Mouse (Mus musculus) CD8-positive naive resting alpha-beta T cell, adult 2 months (primary cell): ENCODE data around the gene Gbgt1.
"Not testable (repeated sequence)": the region's sequence is repeated elsewhere in the genome, so short reads cannot be mapped to it uniquely, and the experiment has no call there.

Source experiments
- DNase-seq, 2 experiments: peaks; one replicate each; pipeline ENCODE4 v3.0.0; 2022; ENCODE audit warnings: low read depth in 2 of 2, low spot score in 2 of 2

Gene Gbgt1

DNA sequence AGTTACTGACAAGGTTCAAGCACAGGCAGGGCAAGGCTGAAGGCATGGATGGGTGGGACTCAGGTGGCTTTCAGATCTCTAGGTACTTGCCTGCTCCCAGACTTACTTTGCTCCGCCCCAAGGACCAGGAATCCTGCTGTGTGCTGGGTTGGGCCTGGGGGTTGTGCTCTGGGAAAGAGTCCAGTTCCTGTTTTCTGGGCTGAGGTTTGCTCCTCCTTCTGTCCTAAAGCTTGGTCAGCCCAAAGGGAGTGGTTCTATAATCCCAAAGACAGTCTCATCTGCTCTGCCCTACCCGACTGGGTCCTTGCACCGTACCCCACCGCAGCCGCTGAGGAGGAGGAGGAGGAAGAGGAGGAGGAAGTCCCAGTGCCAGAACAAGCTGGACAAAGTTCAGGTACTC, at the start of gene Gbgt1:
TSS of gene Gbgt1 (plus strand) at position 221 of the 400 bp plus-strand sequence.
- no peak for DNase-seq

DNA sequence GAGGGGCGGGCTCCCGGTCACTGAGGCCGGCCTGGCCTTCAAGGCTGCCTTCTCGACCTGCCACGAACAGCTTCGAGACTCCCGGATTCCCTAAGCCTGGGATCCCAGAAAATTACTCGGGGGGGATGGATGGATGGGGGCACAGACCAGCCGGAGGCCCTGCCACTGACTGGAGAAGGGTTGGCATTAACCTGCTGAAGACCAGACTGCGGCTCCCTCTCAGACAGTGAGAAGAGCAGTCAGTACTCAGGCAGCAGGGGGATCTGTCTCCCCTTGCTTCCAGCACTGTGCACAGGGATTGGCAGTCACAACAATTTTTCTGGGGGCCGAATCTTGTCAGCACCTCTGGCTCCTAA, 49.4 kb upstream of the Gbgt1 start:
- no peak for DNase-seq

DNA sequence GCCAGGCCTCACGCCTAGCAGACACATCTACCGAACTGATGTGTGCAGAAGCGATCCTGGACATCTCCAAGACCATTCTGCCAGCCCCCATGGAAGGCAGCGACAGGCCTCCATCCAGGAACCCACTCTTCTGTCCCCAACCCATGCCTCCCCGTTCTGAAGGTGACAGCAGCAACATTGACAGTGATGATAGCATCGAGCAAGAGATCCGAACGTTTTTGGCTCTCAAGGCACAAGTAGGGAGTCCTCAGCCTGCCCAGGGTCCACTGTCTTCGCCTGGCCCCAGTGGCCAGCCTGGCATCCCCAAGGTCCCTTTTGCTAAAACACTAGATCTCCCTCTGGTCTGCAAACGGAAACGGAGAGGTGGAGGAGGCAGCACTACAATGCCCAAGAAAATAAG, 45.0 kb upstream of the Gbgt1 start:
- DNase-seq, result no peak

DNA sequence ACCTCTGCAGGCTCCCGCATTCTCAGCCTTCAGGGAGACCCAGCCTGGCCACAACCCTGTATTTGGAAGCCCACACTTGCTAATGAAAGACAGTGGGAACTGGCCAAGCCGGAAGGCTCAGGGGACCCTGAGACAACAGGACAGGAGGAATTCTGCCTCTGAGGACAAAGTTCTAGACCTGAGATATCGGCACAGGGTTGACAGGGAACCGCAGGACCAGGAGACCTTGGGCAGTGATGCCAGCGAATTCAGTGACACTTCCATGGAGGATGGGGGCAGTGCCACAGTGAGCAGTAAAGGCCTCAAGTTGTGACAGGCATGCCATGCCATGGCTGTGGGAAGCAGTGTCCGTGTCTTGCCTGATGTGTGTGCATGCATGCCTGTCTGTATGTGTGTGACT, 43.2 kb upstream of the Gbgt1 start:
- no peak for DNase-seq

DNA sequence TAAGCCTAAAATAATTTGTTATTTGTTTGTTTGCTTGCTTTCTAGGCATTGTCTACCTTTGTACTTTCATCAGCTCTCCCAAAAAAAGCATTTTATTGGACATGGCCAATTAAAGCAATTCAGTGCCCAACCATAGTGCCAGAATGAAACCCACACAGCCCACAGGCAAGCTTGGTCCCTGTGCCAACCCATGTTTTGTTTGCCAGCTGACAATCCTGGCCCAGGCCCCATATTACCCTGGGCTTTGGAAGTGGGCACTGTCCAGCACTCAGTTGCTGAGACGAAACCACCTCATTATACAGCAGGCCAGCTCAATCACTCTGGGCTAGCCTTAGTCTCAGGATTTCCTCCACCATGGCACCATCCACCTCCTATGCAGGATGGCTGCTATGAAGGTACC, 40.1 kb upstream of the Gbgt1 start:
- no peak for DNase-seq

DNA sequence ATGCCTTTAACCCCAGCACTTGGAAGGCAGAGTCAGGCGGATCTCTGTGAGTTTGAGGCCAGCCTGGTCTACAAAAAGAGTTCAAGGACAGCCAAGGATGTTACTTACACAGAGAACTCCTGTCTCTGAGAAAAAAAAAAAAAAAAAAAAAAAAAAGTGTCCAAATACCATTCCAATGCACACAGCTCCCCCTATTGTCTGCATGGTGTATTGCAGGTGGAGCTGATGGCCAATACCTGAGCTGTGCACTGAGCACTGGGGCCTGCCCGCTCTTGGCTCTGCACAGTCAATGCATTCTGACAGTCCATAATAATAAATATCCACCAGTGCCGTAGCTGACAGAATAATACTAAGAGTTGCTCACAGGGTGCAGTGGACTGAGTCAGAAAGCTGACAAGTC, 32.8 kb upstream of the Gbgt1 start:
- peak; percentile 63 to 70 for DNase-seq

DNA sequence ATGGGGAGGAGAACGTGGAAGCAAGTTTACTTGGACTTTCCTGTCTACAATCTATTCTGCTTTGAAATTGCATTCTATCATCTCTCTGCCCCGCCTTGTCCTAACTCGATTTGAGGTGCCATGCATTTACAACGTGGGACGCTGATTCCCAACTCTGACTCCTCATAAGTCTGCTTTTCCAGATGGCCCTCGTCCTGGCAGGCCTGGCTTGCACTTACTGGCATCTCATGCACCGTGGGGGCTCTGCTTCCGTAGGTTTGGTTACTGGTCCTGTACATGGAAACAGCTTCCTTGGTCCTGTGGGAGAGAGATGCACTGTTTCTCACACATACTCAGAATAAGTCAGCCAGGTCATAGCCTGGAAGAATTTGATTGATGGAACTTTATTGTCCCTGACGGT, 31.8 kb upstream of the Gbgt1 start:
- no peak for DNase-seq

DNA sequence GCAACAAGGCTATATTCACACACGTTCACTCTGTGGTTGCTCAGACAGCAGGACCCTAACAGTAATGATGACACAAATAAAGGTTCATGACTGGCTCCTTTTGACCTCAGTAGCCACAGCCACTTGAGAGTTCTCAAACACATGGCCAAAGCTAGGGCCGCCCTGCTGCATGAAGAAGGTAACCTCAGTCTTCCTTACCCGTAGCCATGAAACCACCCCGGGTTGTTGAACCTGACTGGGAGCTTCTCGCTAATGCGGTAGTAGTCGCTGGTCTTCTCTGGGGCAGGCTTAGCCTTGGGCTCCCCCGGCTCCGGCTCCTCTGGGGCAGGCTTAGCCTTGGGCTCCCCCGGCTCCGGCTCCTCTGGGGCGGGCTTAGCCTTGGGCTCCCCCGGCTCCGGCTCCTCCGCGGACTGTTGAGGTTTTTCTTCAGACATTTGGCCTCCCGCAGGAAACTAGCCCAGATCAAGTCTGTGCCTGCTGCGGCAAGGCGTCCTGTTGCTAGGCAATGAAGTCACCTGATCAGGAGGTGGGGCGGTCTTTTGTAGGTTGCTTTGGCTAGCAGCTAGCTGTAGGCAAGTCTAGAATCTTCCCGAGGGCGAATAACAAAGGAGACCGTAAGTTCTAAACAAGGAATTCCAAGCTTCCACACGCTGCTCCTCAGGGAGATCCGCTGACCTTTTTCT, 30.7 kb upstream of the Gbgt1 start, which contains the start of gene 1700007K13Rik:
TSS of gene 1700007K13Rik (minus strand) at position 497 of the 683 bp plus-strand sequence.
- DNase-seq, result peak in 1 of 2 experiments; percentile 50

DNA sequence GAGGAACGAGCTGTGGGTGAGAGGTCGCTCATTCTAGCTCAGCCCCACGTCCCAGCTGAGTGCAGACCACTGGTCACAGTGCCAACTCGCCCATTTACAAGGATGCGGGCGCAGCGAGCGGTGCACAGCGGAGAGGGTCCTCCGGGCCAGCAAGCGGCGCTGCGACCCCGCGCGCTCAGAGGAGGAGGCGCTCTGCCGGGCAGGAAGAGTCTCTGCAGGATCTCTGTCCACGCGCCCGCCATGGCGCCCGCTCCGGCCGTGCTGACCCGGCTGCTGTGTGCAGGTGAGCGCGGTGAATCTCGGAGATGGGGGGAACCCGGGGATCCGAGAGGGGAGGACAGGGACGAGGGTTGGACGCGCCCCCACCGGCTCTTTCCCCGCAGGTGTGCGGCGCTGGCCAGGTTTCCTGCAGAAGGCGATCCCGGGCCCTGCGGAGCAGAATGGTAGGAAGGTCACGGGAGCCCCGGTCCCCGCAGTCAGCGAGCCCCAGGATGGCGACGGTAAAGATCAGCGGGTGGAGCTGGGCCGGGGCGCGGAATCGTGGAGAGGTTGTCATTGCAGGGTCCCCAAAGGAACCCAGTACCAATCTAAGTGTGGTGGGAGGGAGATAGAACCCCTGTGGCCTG, 28.7 kb upstream of the Gbgt1 start, which contains the start of gene Mrps2:
TSS of gene Mrps2 (plus strand) at position 207 of the 626 bp plus-strand sequence.
- DNase-seq, result peak; percentile 72 to 78

DNA sequence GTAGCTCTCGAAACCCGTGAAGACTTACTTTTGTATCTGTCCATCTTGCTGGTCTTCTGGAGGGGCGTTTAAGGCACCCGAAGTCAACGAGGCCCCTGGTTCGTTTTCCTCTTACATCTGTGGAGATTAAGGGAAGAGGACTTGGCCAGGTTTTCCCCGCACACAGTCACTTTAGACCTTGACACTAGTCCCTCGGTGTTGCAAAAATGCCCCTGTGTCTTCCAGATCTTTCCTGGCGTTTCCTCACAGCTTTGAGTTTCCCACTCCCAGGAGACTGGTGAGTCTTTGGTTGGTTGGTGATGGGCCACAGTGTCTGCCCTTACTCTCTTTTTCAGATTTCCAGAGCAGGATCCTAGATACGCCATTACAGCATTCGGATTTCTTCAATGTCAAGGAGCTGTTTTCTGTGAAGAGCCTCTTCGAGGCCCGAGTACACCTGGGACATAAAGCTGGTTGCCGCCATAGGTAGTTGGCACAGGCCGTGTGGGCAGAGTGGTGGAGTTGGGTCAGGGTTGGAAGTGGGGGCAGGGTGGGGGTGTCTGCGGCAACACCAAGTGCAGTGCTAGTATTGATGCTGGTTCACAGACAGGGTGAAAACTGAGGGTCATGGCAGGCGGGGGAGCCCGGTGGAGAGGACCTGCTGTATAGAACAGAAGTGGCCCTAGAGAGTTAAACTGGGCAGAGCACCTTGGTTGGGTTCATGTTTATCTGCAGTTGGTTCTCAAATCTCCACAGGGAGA, 28.0 kb upstream of the Gbgt1 start:
- no peak for DNase-seq

DNA sequence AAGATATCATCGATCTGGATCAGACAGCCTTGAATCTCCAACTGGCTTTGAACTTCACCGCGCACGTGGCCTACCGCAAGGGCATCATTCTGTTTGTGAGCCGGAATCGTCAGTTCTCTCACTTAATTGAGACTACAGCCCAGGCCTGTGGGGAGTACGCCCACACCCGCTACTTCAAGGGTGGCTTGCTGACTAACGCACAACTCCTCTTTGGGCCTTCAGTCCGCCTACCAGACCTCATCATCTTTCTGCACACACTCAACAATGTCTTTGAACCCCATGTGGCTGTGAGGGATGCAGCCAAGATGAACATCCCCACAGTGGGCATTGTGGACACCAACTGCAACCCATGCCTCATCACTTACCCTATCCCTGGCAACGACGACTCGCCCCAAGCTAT, 27.2 kb upstream of the Gbgt1 start:
- DNase-seq, result no peak

DNA sequence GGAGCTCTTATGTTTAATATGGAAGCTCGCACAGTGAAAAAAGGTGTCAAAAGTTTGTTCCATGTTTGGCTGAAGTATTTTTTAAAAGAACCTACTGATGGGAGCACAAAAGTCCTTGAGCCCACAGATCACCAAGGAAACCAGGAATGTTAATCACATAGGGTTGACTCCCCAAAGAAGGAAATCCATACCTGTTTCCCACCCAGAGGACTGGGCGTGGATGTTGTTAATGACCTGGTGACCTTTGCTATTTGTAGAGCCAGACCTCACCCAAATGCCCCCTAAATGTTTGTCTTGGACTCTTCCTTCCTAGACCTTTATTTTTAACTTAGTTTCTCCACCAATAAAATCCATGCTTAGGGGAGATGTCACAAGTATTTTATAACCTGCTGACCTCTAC, 26.1 kb upstream of the Gbgt1 start:
- no peak for DNase-seq

DNA sequence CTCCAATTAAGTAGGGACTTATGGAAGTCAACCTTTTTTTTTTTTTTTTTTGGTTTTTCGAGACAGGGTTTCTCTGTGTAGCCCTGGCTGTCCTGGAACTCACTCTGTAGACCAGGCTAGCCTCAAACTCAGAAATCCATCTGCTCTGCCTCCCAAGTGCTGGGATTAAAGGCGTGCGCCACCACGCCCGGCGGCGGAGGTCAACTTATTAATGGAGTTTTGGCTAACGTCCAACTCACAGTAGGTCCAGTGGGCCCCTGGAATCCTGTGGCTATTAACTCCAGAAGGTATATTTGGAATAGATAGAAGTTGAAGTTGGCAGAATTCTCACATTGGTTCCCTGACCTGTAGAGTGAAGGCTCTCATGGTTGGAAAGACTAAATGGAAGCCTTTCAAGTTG, 24.7 kb upstream of the Gbgt1 start:
- DNase-seq, result not testable (repeated sequence)

DNA sequence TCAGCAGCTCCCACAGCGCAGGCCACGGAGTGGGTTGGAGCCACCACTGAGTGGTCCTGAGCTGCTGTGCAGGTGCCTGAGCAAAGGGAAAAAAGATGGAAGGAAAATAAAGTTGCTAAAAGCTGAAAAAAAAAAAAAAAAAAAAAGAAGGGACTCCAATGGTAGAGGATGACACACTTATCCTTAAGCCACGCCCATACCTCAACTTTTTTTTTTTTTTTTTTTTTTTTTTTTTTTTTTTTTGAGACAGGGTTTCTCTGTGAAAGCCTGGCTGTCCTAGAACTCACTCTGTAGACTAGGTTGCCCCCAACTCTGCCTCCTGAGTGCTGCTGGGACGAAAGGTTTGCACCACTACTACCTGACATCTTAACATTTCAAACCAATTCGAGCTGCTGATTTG, 18.7 kb upstream of the Gbgt1 start:
- DNase-seq, result not testable (repeated sequence)

DNA sequence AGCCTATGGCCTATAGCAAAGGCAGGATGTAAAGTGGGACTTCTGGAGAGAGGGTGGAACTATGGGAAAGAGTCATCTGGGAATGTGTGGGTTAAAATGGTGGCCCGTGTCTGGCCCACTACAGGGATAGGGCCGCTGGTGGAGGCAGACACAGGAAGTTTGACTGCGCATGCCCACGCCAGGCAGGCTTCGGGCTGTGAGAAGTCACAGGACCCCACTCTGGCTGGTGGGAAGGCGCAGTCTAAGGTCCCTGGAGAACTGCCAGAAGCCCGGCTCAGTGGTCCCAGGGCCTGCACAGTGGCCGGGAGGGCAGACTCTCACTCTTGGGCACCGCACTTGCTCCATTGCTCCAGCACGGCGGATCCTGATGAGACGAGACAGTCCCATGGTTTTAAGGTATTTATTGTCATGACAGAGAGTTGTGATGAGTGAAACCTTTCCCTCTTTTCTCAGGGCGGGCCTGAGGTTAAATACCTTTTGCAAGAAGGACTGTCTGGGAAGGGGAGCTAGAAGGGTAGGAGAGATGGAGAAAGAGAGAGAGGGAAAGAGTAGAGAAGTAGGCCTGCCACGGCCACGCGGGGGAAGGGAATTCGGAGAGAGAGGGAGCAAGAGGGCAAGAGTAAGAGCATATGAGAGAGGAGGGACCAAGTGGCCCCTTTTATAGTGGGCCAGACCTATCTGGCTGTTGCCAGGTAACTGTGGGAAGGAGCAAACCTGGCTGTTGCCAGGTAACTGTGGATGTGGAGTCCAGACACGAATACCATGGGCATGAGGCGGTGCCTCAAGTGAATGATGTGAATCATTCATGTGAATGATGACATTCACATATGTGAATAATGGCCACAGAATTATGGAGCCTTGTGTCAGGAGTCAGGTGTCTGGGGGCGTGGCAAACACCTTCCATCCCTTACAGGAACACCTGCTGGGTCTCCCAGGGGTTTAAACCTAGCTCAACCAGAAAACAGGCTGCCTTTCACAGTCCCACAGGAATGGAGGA, 17.2 kb upstream of the Gbgt1 start:
- no peak for DNase-seq

DNA sequence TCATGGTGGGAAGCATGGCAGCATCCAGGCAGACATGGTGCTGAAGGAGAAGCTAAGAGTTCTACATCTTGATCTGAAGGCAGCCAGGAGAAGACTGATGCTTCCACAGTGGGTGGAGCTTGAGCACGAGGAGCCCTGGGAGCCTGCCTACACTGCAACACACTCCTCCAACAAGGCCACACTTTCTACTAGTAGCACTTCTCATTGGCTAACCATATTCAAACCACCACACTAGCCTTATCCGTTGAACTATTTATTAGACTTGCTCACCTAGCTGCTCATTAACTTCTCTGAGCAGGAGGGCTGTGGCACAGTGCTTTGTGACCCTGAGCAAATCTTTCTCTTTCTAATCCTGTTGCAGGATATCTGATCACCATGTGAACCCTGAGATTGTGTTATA, 12.8 kb upstream of the Gbgt1 start:
- no peak for DNase-seq

DNA sequence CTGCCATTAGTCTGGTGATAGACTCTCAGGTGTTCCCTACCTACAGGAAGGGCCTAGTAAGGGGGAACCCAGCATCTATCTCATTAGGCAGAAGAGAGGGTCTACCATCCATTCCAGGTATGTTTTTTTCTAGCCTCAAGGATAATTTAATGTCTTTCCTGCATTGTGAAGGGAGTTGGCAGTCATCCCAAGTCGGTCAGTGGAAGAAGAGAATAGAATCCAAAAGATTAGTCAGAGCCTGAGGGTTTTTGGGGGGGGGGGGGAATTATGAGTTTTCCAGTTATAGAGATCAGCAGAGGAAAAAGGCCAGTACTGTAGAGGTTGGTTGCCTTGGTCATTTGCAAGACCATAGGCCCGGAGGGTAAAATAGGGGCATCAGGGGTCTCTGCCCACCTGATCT, 2.2 kb upstream of the Gbgt1 start:
- DNase-seq, result no peak

DNA sequence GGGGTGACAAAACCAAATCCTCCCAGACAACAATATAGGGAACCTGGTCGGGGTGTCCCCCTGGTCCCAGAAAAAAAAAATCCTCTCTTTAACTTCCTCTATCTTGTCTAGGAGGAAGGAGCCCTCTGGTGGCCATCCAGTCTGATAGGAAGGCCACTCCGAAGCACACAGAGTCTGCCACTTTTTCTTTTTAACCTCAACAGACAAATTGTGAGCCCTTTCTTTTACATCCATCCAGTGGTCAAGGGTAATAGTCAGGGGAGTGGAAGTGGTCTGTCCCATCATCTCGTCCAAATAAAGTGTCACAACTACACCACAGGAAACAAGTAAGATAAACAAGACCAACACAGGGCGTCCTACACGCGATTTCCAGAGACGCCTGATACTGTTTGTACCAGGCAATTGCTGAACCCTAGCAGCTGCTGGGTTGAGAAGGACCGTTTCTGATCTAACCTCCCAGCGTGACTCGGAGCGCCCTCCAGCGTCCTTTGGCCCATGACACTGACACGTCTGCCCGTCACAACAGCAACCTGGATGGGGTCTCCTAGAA, 1.4 kb upstream of the Gbgt1 start:
- no peak for DNase-seq

DNA sequence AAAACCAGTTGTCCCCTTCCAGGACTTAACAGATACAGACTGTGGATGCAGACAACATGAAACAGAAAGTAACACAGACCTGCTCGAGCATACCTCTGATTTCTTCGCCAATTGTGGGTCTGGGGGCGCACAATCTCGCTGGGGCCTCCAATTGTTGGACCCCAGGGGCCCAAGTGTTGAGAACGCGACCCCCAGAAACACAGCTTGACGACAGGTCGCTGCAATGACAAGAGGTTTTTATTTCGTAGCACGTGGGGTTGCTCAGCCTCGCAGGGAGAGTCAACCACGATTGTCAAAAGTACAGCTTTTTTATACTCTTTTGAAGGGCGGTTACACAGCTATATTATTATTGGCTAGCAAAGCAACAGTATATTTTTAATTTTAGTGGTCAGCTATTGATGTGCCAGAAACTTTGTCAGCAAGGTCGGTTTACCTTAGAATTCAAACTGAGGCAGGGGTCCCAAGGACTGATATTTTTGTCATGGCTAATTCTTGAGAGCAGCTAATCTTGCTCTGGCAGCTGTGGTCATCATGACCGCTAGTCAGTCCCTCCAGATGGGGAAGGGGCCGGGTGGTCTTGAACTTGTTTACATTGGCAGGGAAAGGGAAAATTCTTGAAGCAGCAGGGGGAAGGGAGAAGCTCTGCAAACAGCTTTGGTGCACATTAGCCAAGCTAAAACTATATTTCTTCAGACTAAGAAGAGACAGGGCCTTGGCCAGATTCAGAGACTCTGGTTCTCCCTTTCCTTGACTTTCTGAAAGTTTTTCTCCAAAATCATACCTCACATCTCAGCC, 693 bp upstream of the Gbgt1 start:
- DNase-seq, result no peak

DNA sequence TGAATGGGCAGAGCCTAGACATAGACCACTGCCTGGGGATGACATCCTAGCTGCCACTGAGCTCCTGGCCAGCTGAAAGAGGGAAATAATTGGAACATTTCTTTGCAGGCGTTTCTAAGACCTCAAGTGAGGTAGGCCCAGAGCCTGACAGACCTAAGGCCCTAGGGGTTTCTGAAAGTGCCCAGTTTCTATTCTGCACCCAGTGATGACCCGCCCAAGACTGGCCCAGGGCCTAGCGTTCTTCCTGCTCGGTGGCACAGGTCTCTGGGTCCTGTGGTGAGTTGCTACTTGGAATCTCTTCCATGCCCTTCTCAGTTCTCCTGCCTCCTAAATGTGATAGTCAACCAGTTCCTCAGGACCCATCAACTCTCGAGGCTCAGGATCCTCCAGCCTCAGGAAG, 870 bp downstream of the Gbgt1 start:
- no peak for DNase-seq
